Mouse (Mus musculus) spleen, adult 2 months (tissue): ENCODE measurements around the gene Odf2.

Source experiments
- CTCF ChIP-seq: fragments of 200-500 bp; IDR thresholded peaks from 2 replicates; pipeline ENCODE4 v1.5.1; 2011; ENCODE audit warnings: mild to moderate bottlenecking, inconsistent platforms; ENCODE audit not compliant: insufficient read depth, insufficient read length, insufficient replicate concordance; ENCODE audit errors: extremely low read depth
- POLR2A ChIP-seq: fragments of 200-500 bp; IDR thresholded peaks from 2 replicates; pipeline ENCODE4 v1.6.1; 2011; ENCODE audit warnings: low read depth, low read length, inconsistent platforms

GRCm38 (mm10) chr2:29931194-29931593, 42.2 kb downstream of the Odf2 start:
- TF ChIP-seq POLR2A (no peak), CTCF (no peak)
